Mouse (Mus musculus) embryonic facial prominence, embryonic 10.5 days (tissue): ENCODE results near the gene Hs1bp3. TPM values are rescaled to one million over a fixed set of nuclear protein-coding genes. Genes with fewer than 3 reads are reported as not detected.

Experiments used
- DNase-seq: peaks from one replicate; pipeline ENCODE4 v3.0.0-alpha.2; 2017; ENCODE audit warnings: low spot score
- H3K27ac ChIP-seq: fragments of 300-500 bp; sonication (generic); replicated peaks from 2 replicates; pipeline ENCODE4 v1.5.1; 2016; ENCODE audit warnings: mild to moderate bottlenecking
- H3K27me3 ChIP-seq: fragments of 300-500 bp; sonication (generic); replicated peaks from 2 replicates; pipeline ENCODE4 v1.6.1; 2016; ENCODE audit warnings: low read depth, mild to moderate bottlenecking; ENCODE audit not compliant: poor library complexity, severe bottlenecking
- H3K36me3 ChIP-seq: fragments of 300-500 bp; sonication (generic); replicated peaks from 2 replicates; pipeline ENCODE4 v1.6.1; 2016; ENCODE audit warnings: mild to moderate bottlenecking, moderate library complexity
- H3K4me1 ChIP-seq: fragments of 300-500 bp; sonication (generic); 2 replicates; pipeline ENCODE4 v1.6.1; 2016
- H3K4me3 ChIP-seq: fragments of 300-500 bp; sonication (generic); 2 replicates; pipeline ENCODE4 v1.5.1; 2016; ENCODE audit warnings: mild to moderate bottlenecking, moderate library complexity
- H3K9me3 ChIP-seq: fragments of 300-500 bp; sonication (generic); 2 replicates; pipeline ENCODE4 v1.6.1; 2016; ENCODE audit warnings: mild to moderate bottlenecking
- WGBS: fragments of 180-500 bp; shearing (Covaris S2); methylation state at CpG from one replicate; pipeline ENCODE4 v1.1.7; 2016; 5-methylcytosine and 5-hydroxymethylcytosine counted together
- polyA plus RNA-seq: library from polyadenylated mRNA; unstranded; fragments of >200 nt; fragmentation: Nextera tagmentation; extraction: Ambion mirVana; gene quantifications from 2 replicates; pipeline ENCODE4 v1.2.1, GENCODE M21; 2016

Hs1bp3 gene
- polyA plus RNA-seq, 1 experiment from 2014 or later: 18.8 TPM

- peaks cover 39% of the 10 kb centered on the region for H3K36me3 ChIP-seq
- 90% methylated on average over 7 of the region's 7 CpGs for WGBS
Observed at GRCm38 (mm10) chr12:8329236-8329635, 16.0 kb downstream of the Hs1bp3 start.

GRCm38 (mm10) chr12:8331489-8332173 is 18.4 kb downstream of the Hs1bp3 start:
- peaks cover 25% of the 10 kb centered on the region for H3K4me1 ChIP-seq
- 75% methylated on average over 14 of the region's 14 CpGs for WGBS
- no peaks in the 10 kb centered on the region for H3K9me3 ChIP-seq
- H3K36me3 ChIP-seq: peaks cover 47% of the 10 kb centered on the region
- peak overlapping the region; percentile 59 for H3K27ac ChIP-seq
- no peak overlapping the region for H3K4me3 ChIP-seq
- DNase-seq: no peak
- H3K27me3 ChIP-seq: no peaks in the 10 kb centered on the region

More at GRCm38 (mm10) chr12:8329236-8329635, 16.0 kb downstream of the Hs1bp3 start:
- Histone ChIP-seq H3K9me3 (no peaks in the 10 kb centered on the region), H3K27ac (no peak overlapping the region), H3K27me3 (no peaks in the 10 kb centered on the region), H3K4me3 (no peak overlapping the region), H3K4me1 (peaks cover 25% of the 10 kb centered on the region)
- no peak for DNase-seq

- DNase-seq: no peak
- WGBS: 75% methylated on average over 5 of the region's 5 CpGs
- Histone ChIP-seq H3K36me3 (peaks cover 52% of the 10 kb centered on the region), H3K4me1 (peaks cover 23% of the 10 kb centered on the region), H3K9me3 (no peaks in the 10 kb centered on the region), H3K27ac (peak overlapping the region; percentile 59), H3K27me3 (no peaks in the 10 kb centered on the region), H3K4me3 (no peak overlapping the region)
Observed at GRCm38 (mm10) chr12:8332174-8332542, 18.9 kb downstream of the Hs1bp3 start.

GRCm38 (mm10) chr12:8333617-8334016 is 20.4 kb downstream of the Hs1bp3 start:
- no peak overlapping the region for H3K4me3 ChIP-seq
- no peak for DNase-seq
- 90% methylated on average over 8 of the region's 8 CpGs for WGBS
- peaks cover 59% of the 10 kb centered on the region for H3K36me3 ChIP-seq
- no peaks in the 10 kb centered on the region for H3K27me3 ChIP-seq
- H3K27ac ChIP-seq: no peak overlapping the region
- no peaks in the 10 kb centered on the region for H3K9me3 ChIP-seq
- H3K4me1 ChIP-seq: peaks cover 27% of the 10 kb centered on the region

- H3K9me3 ChIP-seq: no peaks in the 10 kb centered on the region
- no peak for DNase-seq
- H3K4me3 ChIP-seq: no peak overlapping the region
- peaks cover 56% of the 10 kb centered on the region for H3K36me3 ChIP-seq
- H3K27me3 ChIP-seq: no peaks in the 10 kb centered on the region
- H3K4me1 ChIP-seq: peaks cover 34% of the 10 kb centered on the region
- 88% methylated on average over 4 of the region's 4 CpGs for WGBS
- H3K27ac ChIP-seq: no peak overlapping the region
Observed at GRCm38 (mm10) chr12:8334261-8334660, 21.0 kb downstream of the Hs1bp3 start.

DNA sequence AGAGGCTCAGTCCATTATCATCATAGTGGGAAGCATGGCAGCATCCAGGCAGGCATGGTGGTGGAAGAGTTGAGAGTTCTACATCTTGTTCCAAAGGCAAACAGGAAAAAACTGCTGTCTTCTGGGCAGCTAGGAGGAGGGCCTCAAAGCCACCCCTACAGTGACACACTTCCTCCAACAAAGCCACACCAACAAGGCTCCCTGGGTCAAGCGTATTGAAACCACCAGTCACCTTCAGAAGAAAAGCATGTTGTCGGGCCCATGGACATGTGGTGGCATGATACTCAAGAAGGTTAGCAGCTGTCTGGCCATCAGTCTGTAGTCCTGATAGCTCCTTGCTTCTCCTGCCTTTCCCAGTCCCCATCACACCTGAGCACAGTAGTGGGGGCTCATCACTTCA is 22.3 kb downstream of the Hs1bp3 start:
- Histone ChIP-seq H3K36me3 (peaks cover 44% of the 10 kb centered on the region), H3K27me3 (no peaks in the 10 kb centered on the region), H3K27ac (no peak overlapping the region), H3K4me1 (peaks cover 46% of the 10 kb centered on the region), H3K9me3 (no peaks in the 10 kb centered on the region), H3K4me3 (no peak overlapping the region)
- 85% methylated on average over 2 of the region's 2 CpGs for WGBS
- DNase-seq: no peak

- Histone ChIP-seq H3K9me3 (no peaks in the 10 kb centered on the region), H3K36me3 (peaks cover 39% of the 10 kb centered on the region), H3K4me3 (no peak overlapping the region), H3K27ac (0 out of 2 replicates have a peak overlapping the region, but pooled peaks have one; percentile 10), H3K27me3 (no peaks in the 10 kb centered on the region), H3K4me1 (peaks cover 38% of the 10 kb centered on the region)
- no peak for DNase-seq
- WGBS: 89% methylated on average over 10 of the region's 10 CpGs
Observed at GRCm38 (mm10) chr12:8336601-8337285, 23.5 kb downstream of the Hs1bp3 start.

DNA sequence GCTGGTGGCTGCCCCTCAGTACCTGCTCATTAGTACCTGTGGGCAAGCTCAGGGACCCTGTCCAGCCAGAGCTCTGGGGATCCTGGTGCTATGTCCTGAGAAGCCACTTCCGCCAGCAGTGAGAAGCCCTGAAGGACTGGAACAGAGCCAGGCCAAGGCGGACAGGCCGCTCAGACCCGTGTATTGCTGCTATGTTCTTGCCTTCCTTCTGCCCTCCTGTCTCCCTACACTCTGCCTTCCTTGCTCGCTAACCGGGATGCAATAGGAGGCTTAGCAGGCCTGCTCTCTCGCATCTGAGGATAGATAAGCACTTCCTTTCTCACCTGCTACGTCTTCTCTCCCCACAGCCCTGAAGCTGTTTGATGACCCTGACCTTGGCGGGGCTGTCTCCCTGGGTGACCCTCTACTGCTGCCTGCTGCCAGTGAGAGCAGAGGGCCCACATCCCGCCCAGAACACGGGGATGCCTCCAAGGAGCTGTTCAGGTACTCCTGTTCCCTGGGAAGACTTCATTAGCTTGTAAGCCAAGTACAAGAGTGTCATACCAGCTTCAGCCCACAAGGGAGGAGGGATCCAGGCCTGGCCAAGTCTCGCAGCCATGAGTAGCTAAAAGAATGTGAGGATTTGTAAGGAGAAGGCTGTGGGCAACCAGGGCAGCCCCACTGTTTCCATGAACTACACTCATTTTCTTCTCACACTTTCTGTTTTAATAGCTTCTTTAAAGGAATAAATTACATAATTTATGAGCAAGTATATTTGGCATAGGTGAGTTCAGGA is 24.2 kb downstream of the Hs1bp3 start:
- Histone ChIP-seq H3K36me3 (peaks cover 45% of the 10 kb centered on the region), H3K9me3 (no peaks in the 10 kb centered on the region), H3K27ac (peak overlapping the region; percentile 10; the same call in 1 of the 2 replicates), H3K27me3 (no peaks in the 10 kb centered on the region), H3K4me3 (no peak overlapping the region), H3K4me1 (peaks cover 30% of the 10 kb centered on the region)
- 83% methylated on average over 12 of the region's 12 CpGs for WGBS
- DNase-seq: no peak

GRCm38 (mm10) chr12:8338491-8338890 is 25.3 kb downstream of the Hs1bp3 start:
- Histone ChIP-seq H3K4me3 (no peak overlapping the region), H3K27me3 (no peaks in the 10 kb centered on the region), H3K9me3 (no peaks in the 10 kb centered on the region), H3K36me3 (peaks cover 54% of the 10 kb centered on the region), H3K4me1 (peaks cover 30% of the 10 kb centered on the region), H3K27ac (peak overlapping the region; percentile 69; the same call in 1 of the 2 replicates)
- no peak for DNase-seq
- 71% methylated on average over 4 of the region's 4 CpGs for WGBS

GRCm38 (mm10) chr12:8338918-8339317 is 25.7 kb downstream of the Hs1bp3 start:
- 74% methylated on average over 8 of the region's 8 CpGs for WGBS
- DNase-seq: no peak
- Histone ChIP-seq H3K27ac (peak overlapping the region; percentile 69), H3K27me3 (no peaks in the 10 kb centered on the region), H3K4me3 (no peak overlapping the region), H3K36me3 (peaks cover 54% of the 10 kb centered on the region), H3K9me3 (no peaks in the 10 kb centered on the region), H3K4me1 (peaks cover 30% of the 10 kb centered on the region)

DNA sequence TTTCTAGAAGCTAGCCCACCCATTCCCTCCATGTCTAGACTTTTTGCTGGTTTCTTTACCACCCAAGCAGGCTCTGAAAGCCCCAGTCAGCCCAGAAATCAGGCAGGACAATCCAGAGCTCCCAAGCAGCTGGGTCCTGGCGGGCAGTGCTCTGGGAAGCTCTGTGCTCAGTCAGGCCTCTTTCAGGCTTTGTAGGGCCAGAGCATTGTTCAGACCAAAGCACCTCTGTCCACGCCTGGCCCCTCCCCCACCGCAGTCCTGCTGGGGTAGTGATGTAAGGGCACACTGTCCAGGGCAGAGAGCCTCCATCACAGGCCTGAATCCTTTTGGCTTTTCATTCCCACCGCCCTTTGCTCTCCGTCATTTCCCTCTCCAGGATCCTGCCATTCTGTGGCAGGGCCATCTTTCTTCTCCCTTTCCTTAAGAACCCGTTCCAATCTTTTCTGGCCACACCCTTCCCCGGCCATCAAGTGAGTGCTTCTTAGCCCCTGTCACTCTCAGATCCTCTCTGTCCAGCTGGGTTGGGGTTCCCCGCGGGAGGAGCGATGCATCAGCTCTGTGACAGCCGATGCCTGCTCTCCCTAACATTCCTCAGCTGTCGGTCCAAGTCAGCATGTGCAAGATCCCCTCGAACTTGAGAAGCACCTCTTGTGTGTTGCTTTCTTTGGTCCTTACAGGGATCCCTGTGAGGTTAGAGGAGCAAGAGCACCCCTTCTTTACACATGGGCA is 26.5 kb downstream of the Hs1bp3 start:
- peaks cover 33% of the 10 kb centered on the region for H3K4me1 ChIP-seq
- peak; percentile 52 for DNase-seq
- H3K4me3 ChIP-seq: no peak overlapping the region
- H3K9me3 ChIP-seq: no peaks in the 10 kb centered on the region
- H3K27me3 ChIP-seq: no peaks in the 10 kb centered on the region
- peak overlapping the region; percentile 69 for H3K27ac ChIP-seq
- H3K36me3 ChIP-seq: peaks cover 54% of the 10 kb centered on the region
- 39% methylated on average over 13 of the region's 13 CpGs for WGBS

- Histone ChIP-seq H3K27me3 (no peaks in the 10 kb centered on the region), H3K4me3 (no peak overlapping the region), H3K36me3 (peaks cover 45% of the 10 kb centered on the region), H3K4me1 (peaks cover 40% of the 10 kb centered on the region), H3K9me3 (no peaks in the 10 kb centered on the region), H3K27ac (no peak overlapping the region)
- WGBS: 89% methylated on average over 6 of the region's 6 CpGs
- no peak for DNase-seq
Observed at GRCm38 (mm10) chr12:8341008-8341407, 27.8 kb downstream of the Hs1bp3 start.
